Mouse (Mus musculus) bone marrow, adult 2 months (tissue): ENCODE results near the gene Psmc3ip.

Experiments used
- CTCF ChIP-seq: fragments of 200-500 bp; IDR thresholded peaks from 2 replicates; pipeline ENCODE4 v1.5.1; 2011; ENCODE audit warnings: low read length, control low read depth; ENCODE audit not compliant: control insufficient read depth, insufficient read depth
- POLR2A ChIP-seq: fragments of 200-500 bp; IDR thresholded peaks from 2 replicates; pipeline ENCODE4 v1.6.1; 2011; ENCODE audit warnings: low read depth, mild to moderate bottlenecking, control low read depth, low read length, borderline replicate concordance; ENCODE audit not compliant: control insufficient read depth

DNA sequence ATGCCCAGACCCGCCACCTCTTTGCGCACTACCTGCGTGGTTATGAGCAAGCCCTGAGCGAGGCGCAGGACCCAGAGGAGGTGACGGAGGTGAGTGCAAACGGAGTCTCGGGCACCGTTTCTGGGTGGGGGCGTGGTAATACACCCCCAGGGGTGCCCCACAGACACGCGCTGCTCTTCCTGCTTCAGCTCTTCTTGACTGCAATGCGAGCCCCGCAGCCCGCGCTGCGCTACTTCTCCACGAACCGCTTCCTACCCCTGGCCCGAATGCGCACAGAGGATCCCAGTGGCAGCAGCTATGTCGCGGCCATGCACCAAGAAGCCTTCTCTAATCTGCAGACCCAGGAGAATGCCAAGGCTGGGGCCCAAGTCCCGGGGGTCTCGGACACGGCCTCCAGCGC is 15.5 kb downstream of the Psmc3ip start:
- no peak for TF ChIP-seq POLR2A
- TF ChIP-seq CTCF, result no peak
